Mouse (Mus musculus): ENCODE data around the gene Pcbd2. TPM values are rescaled to one million over a fixed set of nuclear protein-coding genes. Genes with fewer than 3 reads are reported as not detected.

Pcbd2 gene
- polyA plus RNA-seq, 1 experiment from 2014 or later = 60.3 TPM

DNA sequence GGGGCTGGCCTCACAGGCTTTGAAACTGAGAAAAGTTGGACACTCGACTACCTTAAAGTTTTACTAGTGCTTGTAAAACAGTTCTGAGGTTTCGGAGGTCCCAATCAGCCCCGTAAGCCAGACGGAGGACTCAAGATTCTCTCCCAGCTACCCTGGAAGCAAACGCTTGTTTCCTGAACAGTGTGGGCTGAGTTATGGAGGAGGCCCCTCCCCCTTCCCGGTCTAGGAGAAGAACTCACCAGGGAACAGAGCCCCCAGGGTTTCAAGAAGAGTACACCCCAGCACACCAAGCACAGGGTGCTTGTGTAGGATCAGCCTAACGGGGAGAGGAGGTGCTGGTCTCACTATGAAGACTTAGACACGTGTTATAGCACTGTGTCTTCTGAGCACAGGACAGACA, 29.6 kb downstream of the Pcbd2 start:
- 48% methylated on average over 8 of the region's 8 CpGs for WGBS
- Histone ChIP-seq H3K27me3 (replicated peaks; ENCODE audit: control insufficient read depth, insufficient read depth, low read length) (no peaks in the 10 kb centered on the region), H3K36me3 (ENCODE audit: control insufficient read depth, insufficient read depth, low read length) (no peaks in the 10 kb centered on the region), H3K9ac (ENCODE audit: low read depth, low read length) (no peak overlapping the region; the same call in 1 of the 2 replicates), H3K9me3 (ENCODE audit: control insufficient read depth, low read length) (no peaks in the 10 kb centered on the region), H3K4me2 (peak overlapping the region; percentile 12; the same call in 1 of the 2 replicates), H3K4me1 (replicated peaks; ENCODE audit: control insufficient read depth, insufficient read depth, low read length) (peaks cover 3% of the 10 kb centered on the region; the same call in 1 of the 2 replicates), H3K27ac (ENCODE audit: low read depth, low read length) (no peak overlapping the region; the same call in 1 of the 2 replicates), H3K4me3 (ENCODE audit: low read depth, low read length) (no peak overlapping the region)
- DNase-seq (ENCODE audit: low spot score) = no peak
- ATAC-seq (replicated peaks; ENCODE audit: low FRiP score) = no peak

GRCm38 (mm10) chr13:55757645-55758044, 30.5 kb downstream of the Pcbd2 start:
- ATAC-seq (replicated peaks; ENCODE audit: low FRiP score) = no peak
- no peaks in the 10 kb centered on the region for H3K27me3 ChIP-seq (replicated peaks; ENCODE audit: control insufficient read depth, insufficient read depth, low read length)
- H3K4me2 ChIP-seq = no peak overlapping the region
- peaks cover 3% of the 10 kb centered on the region; the same call in 1 of the 2 replicates for H3K4me1 ChIP-seq (replicated peaks; ENCODE audit: control insufficient read depth, insufficient read depth, low read length)
- no peaks in the 10 kb centered on the region for H3K36me3 ChIP-seq (ENCODE audit: control insufficient read depth, insufficient read depth, low read length)
- H3K4me3 ChIP-seq (ENCODE audit: low read depth, low read length) = no peak overlapping the region
- no peaks in the 10 kb centered on the region for H3K9me3 ChIP-seq (ENCODE audit: control insufficient read depth, low read length)
- no peak for DNase-seq (ENCODE audit: low spot score)
- WGBS = 90% methylated on average over 6 of the region's 6 CpGs
- H3K27ac ChIP-seq (ENCODE audit: low read depth, low read length) = no peak overlapping the region
- H3K9ac ChIP-seq (ENCODE audit: low read depth, low read length) = no peak overlapping the region

- Histone ChIP-seq H3K4me1 (replicated peaks; ENCODE audit: control insufficient read depth, insufficient read depth, low read length) (peaks cover 3% of the 10 kb centered on the region; the same call in 1 of the 2 replicates), H3K36me3 (ENCODE audit: control insufficient read depth, insufficient read depth, low read length) (no peaks in the 10 kb centered on the region), H3K9ac (ENCODE audit: low read depth, low read length) (no peak overlapping the region), H3K4me2 (no peak overlapping the region), H3K27me3 (replicated peaks; ENCODE audit: control insufficient read depth, insufficient read depth, low read length) (no peaks in the 10 kb centered on the region), H3K4me3 (ENCODE audit: low read depth, low read length) (no peak overlapping the region), H3K9me3 (ENCODE audit: control insufficient read depth, low read length) (no peaks in the 10 kb centered on the region), H3K27ac (ENCODE audit: low read depth, low read length) (no peak overlapping the region)
- DNase-seq (ENCODE audit: low spot score) (no peak), ATAC-seq (replicated peaks; ENCODE audit: low FRiP score) (no peak)
- 75% methylated on average over 10 of the region's 10 CpGs for WGBS
Observed at GRCm38 (mm10) chr13:55760576-55760975, 33.4 kb downstream of the Pcbd2 start.

DNA sequence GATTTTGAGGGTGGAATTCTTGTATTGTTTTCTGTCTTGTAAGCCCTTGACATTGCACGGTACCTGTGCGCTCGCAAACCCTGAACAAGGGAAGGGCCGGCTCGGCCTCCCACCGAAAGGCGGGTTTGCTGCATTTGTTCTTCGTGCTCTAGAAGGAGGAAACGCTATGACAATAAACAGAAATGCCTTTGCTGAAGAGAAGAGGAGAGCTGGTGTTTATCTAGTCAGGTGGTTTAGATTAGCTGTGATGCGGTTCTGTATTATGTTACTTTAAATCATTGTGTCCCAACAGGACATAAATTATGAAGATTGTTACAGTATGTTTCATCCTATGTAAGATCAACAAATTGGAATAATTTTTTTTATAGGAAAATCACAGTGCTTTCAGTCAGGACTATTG, 34.3 kb downstream of the Pcbd2 start:
- Histone ChIP-seq H3K4me3 (ENCODE audit: low read depth, low read length) (no peak overlapping the region), H3K4me1 (replicated peaks; ENCODE audit: control insufficient read depth, insufficient read depth, low read length) (peaks cover 3% of the 10 kb centered on the region; the same call in 1 of the 2 replicates), H3K36me3 (ENCODE audit: control insufficient read depth, insufficient read depth, low read length) (no peaks in the 10 kb centered on the region), H3K9ac (ENCODE audit: low read depth, low read length) (no peak overlapping the region), H3K4me2 (no peak overlapping the region), H3K27me3 (replicated peaks; ENCODE audit: control insufficient read depth, insufficient read depth, low read length) (no peaks in the 10 kb centered on the region), H3K9me3 (ENCODE audit: control insufficient read depth, low read length) (no peaks in the 10 kb centered on the region), H3K27ac (ENCODE audit: low read depth, low read length) (no peak overlapping the region)
- no peak for DNase-seq (ENCODE audit: low spot score)
- 71% methylated on average over 10 of the region's 10 CpGs for WGBS
- ATAC-seq (replicated peaks; ENCODE audit: low FRiP score) = no peak

- no peak for DNase-seq (ENCODE audit: low spot score)
- Histone ChIP-seq H3K27ac (ENCODE audit: low read depth, low read length) (no peak overlapping the region), H3K4me2 (no peak overlapping the region), H3K27me3 (replicated peaks; ENCODE audit: control insufficient read depth, insufficient read depth, low read length) (no peaks in the 10 kb centered on the region; the same call in 1 of the 2 replicates), H3K4me3 (ENCODE audit: low read depth, low read length) (no peak overlapping the region), H3K4me1 (replicated peaks; ENCODE audit: control insufficient read depth, insufficient read depth, low read length) (no peaks in the 10 kb centered on the region; the same call in 1 of the 2 replicates), H3K9me3 (ENCODE audit: control insufficient read depth, low read length) (no peaks in the 10 kb centered on the region), H3K9ac (ENCODE audit: low read depth, low read length) (no peak overlapping the region), H3K36me3 (ENCODE audit: control insufficient read depth, insufficient read depth, low read length) (no peaks in the 10 kb centered on the region)
- 80% methylated on average over 7 of the region's 7 CpGs for WGBS
- no peak for ATAC-seq (replicated peaks; ENCODE audit: low FRiP score)
Observed at GRCm38 (mm10) chr13:55774352-55774751, 47.2 kb downstream of the Pcbd2 start.

- ATAC-seq (replicated peaks; ENCODE audit: low FRiP score) = no peak
- H3K9me3 ChIP-seq (ENCODE audit: control insufficient read depth, low read length) = no peaks in the 10 kb centered on the region
- H3K9ac ChIP-seq (ENCODE audit: low read depth, low read length) = no peak overlapping the region
- H3K27me3 ChIP-seq (replicated peaks; ENCODE audit: control insufficient read depth, insufficient read depth, low read length) = no peaks in the 10 kb centered on the region; the same call in 1 of the 2 replicates
- no peaks in the 10 kb centered on the region for H3K36me3 ChIP-seq (ENCODE audit: control insufficient read depth, insufficient read depth, low read length)
- DNase-seq (ENCODE audit: low spot score) = no peak
- no peak overlapping the region for H3K27ac ChIP-seq (ENCODE audit: low read depth, low read length)
- no peak overlapping the region for H3K4me2 ChIP-seq
- no peaks in the 10 kb centered on the region; the same call in 1 of the 2 replicates for H3K4me1 ChIP-seq (replicated peaks; ENCODE audit: control insufficient read depth, insufficient read depth, low read length)
- H3K4me3 ChIP-seq (ENCODE audit: low read depth, low read length) = no peak overlapping the region
- WGBS = 44% methylated on average over 11 of the region's 11 CpGs
Observed at GRCm38 (mm10) chr13:55775056-55775455, 47.9 kb downstream of the Pcbd2 start.

DNA sequence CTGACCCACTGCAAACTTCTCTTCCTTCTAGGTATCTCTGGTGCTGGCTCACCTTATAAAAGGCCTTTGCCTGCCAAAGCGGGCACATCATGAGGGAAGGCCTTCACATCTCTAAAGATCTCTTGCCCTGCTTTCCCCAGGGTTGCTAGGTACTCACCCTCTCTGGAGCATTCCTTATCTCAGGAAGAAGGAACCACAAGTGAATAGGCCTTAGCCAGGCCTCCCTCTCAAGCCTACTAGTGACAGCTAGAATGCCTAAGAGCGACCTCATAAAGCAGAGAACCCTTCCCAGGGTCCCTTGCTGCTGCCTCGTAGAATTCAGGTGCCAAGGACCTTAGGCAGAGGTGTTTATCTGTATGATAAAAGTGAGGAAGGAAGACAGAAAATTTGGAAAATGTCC, 57.1 kb downstream of the Pcbd2 start, which contains the start of gene Catsper3:
TSS of gene Catsper3 (plus strand) at position 301 of the 400 bp plus-strand sequence.
- Histone ChIP-seq H3K27me3 (replicated peaks; ENCODE audit: control insufficient read depth, insufficient read depth, low read length) (no peaks in the 10 kb centered on the region), H3K4me3 (ENCODE audit: low read depth, low read length) (no peak within 1 kb of the TSS), H3K4me1 (replicated peaks; ENCODE audit: control insufficient read depth, insufficient read depth, low read length) (no peaks in the 10 kb centered on the region), H3K9me3 (ENCODE audit: control insufficient read depth, low read length) (no peaks in the 10 kb centered on the region), H3K9ac (ENCODE audit: low read depth, low read length) (no peak within 1 kb of the TSS), H3K36me3 (ENCODE audit: control insufficient read depth, insufficient read depth, low read length) (no peaks in the 10 kb centered on the region), H3K27ac (ENCODE audit: low read depth, low read length) (no peak within 1 kb of the TSS), H3K4me2 (no peak within 1 kb of the TSS)
- ATAC-seq (replicated peaks; ENCODE audit: low FRiP score) (no peak), DNase-seq (ENCODE audit: low spot score) (no peak)
- WGBS = 80% methylated on average over 3 of the region's 3 CpGs

DNA sequence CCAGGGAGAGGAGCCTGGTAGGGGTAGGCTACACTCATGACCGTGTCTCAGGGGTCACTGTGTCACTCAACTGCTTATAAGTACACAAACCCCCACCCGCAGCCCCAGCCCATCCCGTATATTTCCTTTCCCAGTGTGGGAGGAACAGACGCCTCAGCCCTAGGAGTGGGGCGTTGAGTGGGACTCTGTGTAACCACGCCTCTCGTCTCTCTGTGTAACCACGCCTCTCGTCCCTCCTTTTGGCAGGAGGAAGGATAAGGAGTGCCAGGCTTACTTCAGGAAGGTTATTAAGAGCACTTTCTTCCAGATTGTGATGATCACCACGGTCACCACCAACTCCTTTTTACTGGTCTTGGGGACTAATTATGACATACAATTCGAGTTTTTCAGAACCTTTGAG, 59.0 kb downstream of the Pcbd2 start:
- no peaks in the 10 kb centered on the region for H3K36me3 ChIP-seq (ENCODE audit: control insufficient read depth, insufficient read depth, low read length)
- no peaks in the 10 kb centered on the region for H3K27me3 ChIP-seq (replicated peaks; ENCODE audit: control insufficient read depth, insufficient read depth, low read length)
- H3K27ac ChIP-seq (ENCODE audit: low read depth, low read length) = no peak overlapping the region
- no peaks in the 10 kb centered on the region for H3K9me3 ChIP-seq (ENCODE audit: control insufficient read depth, low read length)
- ATAC-seq (replicated peaks; ENCODE audit: low FRiP score) (no peak), DNase-seq (ENCODE audit: low spot score) (no peak)
- WGBS = 68% methylated on average over 11 of the region's 11 CpGs
- H3K4me3 ChIP-seq (ENCODE audit: low read depth, low read length) = no peak overlapping the region
- no peaks in the 10 kb centered on the region for H3K4me1 ChIP-seq (replicated peaks; ENCODE audit: control insufficient read depth, insufficient read depth, low read length)
- no peak overlapping the region for H3K4me2 ChIP-seq
- H3K9ac ChIP-seq (ENCODE audit: low read depth, low read length) = no peak overlapping the region

DNA sequence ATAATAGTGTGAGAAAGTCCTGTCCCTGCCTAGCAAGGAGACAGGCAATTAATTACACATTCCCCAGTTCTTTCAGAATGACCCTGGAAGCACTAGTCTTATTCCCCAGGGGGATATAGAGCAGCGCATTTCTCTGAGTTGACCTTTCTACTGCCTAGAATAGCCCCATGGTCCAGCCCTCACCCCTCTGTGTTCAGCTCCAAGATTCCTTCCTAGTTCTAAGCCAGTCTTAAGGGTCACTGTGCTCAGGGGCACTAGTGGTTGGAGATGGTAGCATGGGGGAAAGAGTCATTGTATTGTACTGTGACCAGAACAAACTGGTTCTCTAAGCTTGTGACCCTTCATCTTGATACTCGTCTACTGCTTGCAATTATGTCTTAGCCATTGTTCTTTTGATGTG, 74.1 kb downstream of the Pcbd2 start:
- Histone ChIP-seq H3K27ac (ENCODE audit: low read depth, low read length) (no peak overlapping the region), H3K27me3 (replicated peaks; ENCODE audit: control insufficient read depth, insufficient read depth, low read length) (no peaks in the 10 kb centered on the region), H3K36me3 (ENCODE audit: control insufficient read depth, insufficient read depth, low read length) (no peaks in the 10 kb centered on the region), H3K4me2 (no peak overlapping the region), H3K9ac (ENCODE audit: low read depth, low read length) (no peak overlapping the region), H3K4me3 (ENCODE audit: low read depth, low read length) (no peak overlapping the region), H3K9me3 (ENCODE audit: control insufficient read depth, low read length) (no peaks in the 10 kb centered on the region), H3K4me1 (replicated peaks; ENCODE audit: control insufficient read depth, insufficient read depth, low read length) (no peaks in the 10 kb centered on the region)
- WGBS = 72% methylated on average over 2 of the region's 2 CpGs
- DNase-seq (ENCODE audit: low spot score) (no peak), ATAC-seq (replicated peaks; ENCODE audit: low FRiP score) (no peak)

Data from liver, embryonic 11.5 days (tissue).